Mouse (Mus musculus) cerebellum, adult 9-10 months (tissue): ENCODE data around the gene Ptprn.

Experiments
- DNase-seq: peaks from one replicate; pipeline ENCODE4 v3.0.0; 2022

The Ptprn gene

DNA sequence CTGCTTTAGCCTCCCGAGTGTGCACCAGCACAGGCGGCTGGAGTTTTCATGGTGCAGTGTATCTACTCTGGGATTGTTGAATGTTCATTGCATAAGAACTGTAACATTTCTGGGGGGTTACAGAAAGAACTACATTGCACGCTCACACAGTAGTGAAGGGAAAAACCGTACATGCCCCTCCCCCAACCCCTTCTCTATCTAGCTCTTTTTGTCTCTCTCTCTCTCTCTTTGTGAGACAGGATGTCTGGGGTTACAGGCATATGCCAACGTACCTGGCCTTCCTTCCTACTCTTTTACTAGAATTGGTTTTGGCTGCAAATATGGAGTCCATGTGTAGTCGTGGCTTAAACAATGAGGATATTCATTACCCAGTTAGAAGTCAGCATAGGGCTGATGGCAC, 41.4 kb downstream of the Ptprn start:
- no peak for DNase-seq

- no peak for DNase-seq
Measured at GRCm38 (mm10) chr1:75221538-75221937, 42.8 kb downstream of the Ptprn start.

DNA sequence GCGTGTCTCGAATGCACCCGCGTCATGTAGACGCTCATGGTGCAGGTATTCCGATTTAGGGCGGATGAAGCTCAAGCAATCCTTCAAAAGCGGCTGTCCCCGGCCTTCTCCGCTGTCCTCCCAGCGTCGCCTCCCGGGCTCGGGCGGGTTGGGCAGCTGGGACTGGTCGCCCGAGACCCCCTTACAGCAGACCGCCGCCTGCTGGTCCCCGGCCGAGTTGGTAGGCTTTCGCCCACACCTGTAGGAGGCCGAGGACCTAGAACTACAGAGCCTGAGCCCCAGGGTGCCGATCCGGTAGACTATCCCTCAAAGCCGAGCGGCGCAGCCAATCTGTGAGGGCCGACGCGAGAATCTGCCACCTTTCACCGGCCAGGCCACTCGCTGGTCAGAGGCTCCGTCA, 44.8 kb downstream of the Ptprn start, which contains the start of gene Tuba4a:
Gene Tuba4a (minus strand): TSS at position 335 of the 400 bp plus-strand sequence.
- peak; percentile 78 for DNase-seq

- DNase-seq: peak; percentile 98
Measured at GRCm38 (mm10) chr1:75219078-75219477, 45.2 kb downstream of the Ptprn start.

DNA sequence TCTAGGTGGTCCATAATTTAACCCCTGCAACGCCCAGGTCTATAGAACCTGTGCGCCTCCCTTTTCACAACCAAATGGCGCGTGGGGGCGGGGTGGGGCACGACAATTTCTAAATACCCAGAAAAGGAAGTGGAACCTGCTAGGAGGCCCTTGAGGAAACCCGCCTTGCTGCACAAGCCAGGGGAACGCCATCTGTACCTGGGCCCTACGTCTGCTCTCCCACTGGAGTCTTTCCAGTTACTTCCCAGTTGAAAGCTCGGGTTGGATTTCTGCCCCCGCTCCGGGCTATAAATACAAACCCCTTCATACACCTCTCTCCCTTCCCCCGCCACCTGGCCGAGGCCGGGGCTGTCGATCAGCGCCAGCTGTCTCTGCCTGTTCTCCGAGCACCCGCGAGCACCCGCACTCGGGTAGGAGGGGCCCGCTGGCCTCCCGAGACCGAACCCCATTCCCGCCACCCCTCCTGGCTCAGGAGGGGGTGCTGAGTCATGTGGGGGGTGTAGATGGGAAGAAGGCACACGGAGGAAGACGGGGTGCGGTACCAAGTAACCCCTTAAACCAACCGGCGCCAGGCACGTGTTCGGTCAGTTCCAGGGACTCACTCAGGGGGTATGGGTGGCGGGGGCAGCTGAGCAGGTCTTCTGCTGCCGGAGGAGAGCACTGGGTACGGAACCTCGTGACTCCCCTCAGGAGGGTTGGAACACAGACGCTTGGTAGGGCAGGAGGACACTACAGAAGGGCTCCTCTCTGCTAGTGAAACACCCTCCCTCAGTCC, 45.9 kb downstream of the Ptprn start:
- peak; percentile 97 for DNase-seq

DNA sequence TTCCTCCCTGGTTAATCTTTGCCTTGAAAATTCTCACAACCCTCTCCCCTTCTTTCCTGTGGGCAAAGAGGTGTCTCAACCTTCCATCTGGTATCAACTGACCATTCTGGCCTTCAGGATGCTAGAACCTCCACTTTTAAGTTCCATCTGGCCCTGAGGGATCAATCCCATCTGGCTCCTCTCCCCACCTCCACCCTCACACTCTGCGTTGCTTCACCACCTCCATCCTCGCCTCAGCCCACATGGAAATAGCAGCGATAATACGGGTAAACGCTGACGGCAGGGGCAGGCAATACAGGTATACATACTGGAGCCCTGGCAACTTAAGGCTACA, 46.4 kb downstream of the Ptprn start:
- peak; percentile 79 for DNase-seq

DNA sequence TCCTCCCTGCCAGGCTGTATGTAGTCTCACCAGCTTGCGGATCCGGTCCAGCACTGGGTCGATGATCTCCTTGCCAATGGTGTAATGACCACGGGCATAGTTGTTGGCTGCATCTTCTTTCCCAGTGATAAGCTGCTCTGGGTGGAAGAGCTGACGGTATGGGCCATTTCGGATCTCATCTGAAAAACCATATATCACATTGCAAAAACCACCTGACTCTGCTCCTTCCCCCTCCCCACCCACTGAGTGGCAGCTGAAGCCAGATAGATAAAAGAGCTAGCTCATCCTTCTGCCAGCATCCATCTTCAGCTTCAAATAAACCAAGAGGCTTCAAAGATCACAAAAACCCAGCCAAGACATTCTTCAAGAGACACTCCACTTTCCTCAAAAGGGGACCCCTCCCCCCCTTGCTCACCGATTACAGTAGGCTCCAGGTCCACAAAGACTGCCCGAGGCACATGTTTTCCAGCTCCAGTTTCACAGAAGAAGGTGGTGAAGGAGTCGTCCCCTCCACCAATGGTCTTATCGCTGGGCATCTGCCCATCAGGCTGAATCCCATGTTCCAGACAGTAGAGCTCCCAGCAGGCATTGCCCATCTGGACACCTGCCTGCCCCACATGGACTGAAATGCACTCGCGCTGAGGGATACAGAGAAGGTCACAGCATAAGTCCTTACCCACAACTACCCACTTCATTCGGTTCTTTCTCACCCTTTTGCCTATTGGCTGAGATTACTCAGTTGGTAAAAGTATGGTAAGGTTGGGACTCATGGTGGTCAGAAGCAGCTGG, 47.3 kb downstream of the Ptprn start:
- peak; percentile 79 for DNase-seq

GRCm38 (mm10) chr1:75215785-75216184, 48.5 kb downstream of the Ptprn start:
- DNase-seq: no peak

DNA sequence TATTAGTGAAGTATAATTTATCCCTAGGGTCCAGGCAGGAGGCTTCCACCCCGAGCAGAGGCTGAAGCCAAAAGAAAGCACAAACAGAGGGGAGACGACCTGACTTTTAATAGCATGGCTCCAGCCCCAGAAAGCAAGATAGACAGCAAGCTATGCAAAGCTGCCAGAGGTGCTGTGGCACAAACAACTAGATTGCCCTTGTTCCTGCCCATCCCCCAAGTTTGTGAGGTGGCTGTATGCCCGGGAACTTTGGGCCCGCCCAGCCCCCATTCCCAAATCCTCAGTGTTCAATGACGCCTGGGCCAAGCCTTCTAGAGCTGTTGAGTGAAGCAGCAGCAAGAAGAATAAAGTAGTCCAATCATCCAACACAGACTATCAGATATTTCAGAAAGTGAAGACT, 49.4 kb downstream of the Ptprn start:
- peak; percentile 63 for DNase-seq

- no peak for DNase-seq
Measured at GRCm38 (mm10) chr1:75214442-75214841, 49.9 kb downstream of the Ptprn start.

- DNase-seq: no peak
Measured at GRCm38 (mm10) chr1:75213096-75213495, 51.2 kb downstream of the Ptprn start.

DNA sequence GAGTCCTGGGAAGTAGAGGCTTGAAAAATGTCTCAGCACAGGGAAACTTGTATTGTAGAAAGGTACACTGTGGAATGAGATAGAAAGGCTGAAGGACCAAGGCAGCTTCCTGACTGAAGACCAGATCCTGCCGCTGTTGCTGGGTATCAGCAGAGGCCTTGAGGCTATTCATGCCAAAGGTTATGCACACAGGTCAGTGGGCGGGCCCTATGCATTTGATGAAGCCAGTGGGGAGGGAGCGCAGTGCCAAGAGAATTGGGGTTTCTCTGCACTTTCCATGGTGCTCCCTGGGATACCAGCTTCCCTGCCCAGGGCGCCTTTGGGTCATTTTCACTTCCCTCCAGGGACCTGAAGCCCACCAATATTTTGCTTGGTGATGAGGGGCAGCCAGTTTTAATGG, 51.8 kb downstream of the Ptprn start:
- no peak for DNase-seq

DNA sequence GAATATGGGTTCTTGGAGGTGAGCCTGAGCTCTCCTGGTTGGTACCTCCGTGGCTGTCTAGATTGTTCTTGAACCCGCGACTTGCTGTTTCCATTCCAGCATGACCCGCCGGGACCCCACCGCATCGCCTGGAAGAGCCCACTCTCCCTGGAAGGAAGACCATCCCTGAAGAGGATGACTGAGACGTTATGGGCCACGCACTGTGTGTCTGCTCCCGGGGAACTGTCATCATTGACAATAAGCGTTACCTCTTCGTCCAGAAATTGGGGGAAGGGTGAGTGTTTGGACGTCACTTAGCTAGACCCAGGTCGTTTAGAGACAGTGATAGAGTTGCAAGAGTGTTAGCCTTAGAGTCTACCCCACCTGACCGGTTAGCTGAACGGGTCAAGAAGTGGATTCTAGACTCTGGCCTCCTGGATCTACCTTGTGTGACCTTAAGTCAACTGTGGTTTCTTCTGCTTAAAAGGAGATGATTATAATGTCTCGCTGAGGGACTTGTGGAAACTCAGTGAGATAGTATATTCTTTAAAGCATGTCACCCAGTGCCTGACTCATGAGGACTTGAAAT, 53.1 kb downstream of the Ptprn start:
- no peak for DNase-seq

DNA sequence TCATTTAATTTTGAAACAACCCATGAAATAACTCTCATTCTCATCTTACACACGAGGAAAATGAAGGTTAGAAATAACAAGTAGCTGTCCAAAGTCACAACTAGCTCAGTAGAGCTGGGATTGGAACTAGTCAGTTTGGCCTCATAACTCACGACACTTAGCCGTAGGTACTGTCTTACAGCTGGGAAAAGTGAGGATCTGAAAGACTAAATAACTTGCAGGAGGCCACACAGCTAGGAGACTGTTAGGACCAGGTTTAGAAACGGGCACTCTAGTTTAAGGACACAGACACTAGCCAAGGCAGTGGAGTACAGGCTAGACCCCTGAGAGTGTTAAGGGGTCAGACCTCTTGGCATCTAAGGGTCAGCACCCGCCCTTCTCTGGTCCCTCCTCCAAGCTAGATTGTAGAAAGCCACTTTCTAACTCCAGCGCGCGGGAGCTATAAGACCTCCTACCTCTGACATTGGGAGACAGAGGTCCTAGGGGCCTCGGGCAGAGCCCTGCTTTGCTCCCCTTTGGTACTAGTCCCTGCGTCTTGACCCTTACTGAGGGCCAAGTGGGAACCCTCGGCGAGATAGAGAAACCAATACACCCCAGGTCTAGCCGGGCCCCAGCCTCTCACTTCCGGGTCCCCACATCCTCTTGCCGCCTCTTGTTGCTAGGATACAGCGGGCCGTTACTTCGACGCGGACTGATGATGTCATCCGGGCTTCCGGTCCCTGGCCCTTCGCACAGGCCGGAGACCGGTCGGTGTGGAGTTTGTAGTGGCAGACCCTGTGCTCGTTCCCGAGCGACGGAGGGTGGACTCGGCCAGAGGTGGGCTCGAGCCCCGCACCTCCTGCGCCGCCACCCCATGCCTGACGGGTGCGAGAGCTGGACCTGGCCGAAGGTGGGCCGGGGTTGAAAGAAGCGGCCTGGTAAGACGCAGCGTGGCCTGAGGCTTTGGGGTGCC, 53.9 kb downstream of the Ptprn start, which contains the start of the genes Glb1l and Stk16:
Gene Glb1l (minus strand): TSS at position 678 of the 952 bp plus-strand sequence.
Gene Stk16 (plus strand): TSS at position 703 of the 952 bp plus-strand sequence.
- peak; percentile 95 for DNase-seq

DNA sequence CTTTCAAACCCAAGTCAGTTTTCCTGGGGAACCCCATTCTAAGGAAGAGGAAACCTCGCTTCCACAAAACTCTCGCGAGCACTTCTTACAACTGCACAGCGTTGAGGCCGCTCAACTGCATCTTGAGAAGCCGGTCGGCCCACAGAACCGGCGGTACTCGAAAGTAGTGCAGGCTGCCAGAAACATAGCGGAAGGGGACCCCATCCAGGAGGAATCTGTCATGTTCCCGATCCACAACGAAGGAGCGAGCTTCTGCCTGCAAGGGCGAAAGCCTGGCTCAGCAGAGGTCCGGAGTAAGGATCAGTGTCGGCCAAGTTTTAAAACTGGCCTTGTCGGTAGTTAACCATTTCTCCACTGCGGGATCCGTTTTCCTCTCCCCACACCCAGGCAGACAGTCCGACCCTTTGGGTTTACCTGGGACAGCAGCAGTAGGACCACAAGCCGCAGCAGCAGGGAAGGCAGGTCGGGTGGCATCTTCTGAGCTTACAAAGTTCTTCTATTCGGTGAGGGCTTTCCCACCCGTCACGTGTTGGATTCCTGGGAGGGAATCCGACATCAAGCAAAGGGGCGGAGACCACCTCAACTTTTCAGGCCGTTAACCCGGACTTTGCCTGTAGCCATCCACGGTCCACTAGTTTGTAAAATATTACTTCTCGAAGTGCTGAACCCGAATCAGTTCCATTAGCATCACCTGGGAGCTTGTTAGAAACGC, 55.2 kb downstream of the Ptprn start:
- no peak for DNase-seq

- no peak for DNase-seq
Measured at GRCm38 (mm10) chr1:75201236-75201635, 63.1 kb downstream of the Ptprn start.
